Mouse (Mus musculus) hindbrain, postnatal 0 days (tissue): ENCODE results near the gene Fndc3b. TPM values are rescaled to one million over a fixed set of nuclear protein-coding genes. Genes with fewer than 3 reads are reported as not detected.

Source experiments
- ATAC-seq: fragments of 200-750 bp; cut with Nextera tagmentation; 2 replicates; pipeline ENCODE4 v1.8.0; 2017; ENCODE audit warnings: mild to moderate bottlenecking, moderate TSS enrichment, moderate library complexity
- DNase-seq: peaks from one replicate; pipeline ENCODE4 v3.0.0-alpha.2; 2015; ENCODE audit warnings: low spot score
- H3K27ac ChIP-seq: fragments of 300-500 bp; sonication (generic); 2 replicates; pipeline ENCODE4 v1.5.1; 2014; ENCODE audit warnings: mild to moderate bottlenecking
- H3K27me3 ChIP-seq: fragments of 300-500 bp; sonication (generic); 2 replicates; pipeline ENCODE4 v1.6.1; 2014; ENCODE audit warnings: low read length, mixed read lengths; ENCODE audit not compliant: insufficient read depth
- H3K36me3 ChIP-seq: fragments of 300-500 bp; sonication (generic); 2 replicates; pipeline ENCODE4 v1.6.1; 2014; ENCODE audit warnings: low read length, mixed read lengths; ENCODE audit not compliant: insufficient read depth
- H3K4me1 ChIP-seq: fragments of 300-500 bp; sonication (generic); 2 replicates; pipeline ENCODE4 v1.6.1; 2014; ENCODE audit warnings: antibody characterized with exemption, low read length, mixed read lengths; ENCODE audit not compliant: insufficient read depth
- H3K4me2 ChIP-seq: fragments of 300-500 bp; sonication (generic); 2 replicates; pipeline ENCODE4 v1.6.1; 2014; ENCODE audit warnings: low read depth, mild to moderate bottlenecking, low read length, moderate library complexity, mixed read lengths
- H3K4me3 ChIP-seq: fragments of 300-500 bp; sonication (generic); 2 replicates; pipeline ENCODE4 v1.5.1; 2014; ENCODE audit warnings: low read length
- H3K9ac ChIP-seq: fragments of 300-500 bp; sonication (generic); replicated peaks from 2 replicates; pipeline ENCODE4 v1.6.1; 2014; ENCODE audit warnings: mild to moderate bottlenecking, low read length, moderate library complexity, mixed read lengths
- H3K9me3 ChIP-seq: fragments of 300-500 bp; sonication (generic); 2 replicates; pipeline ENCODE4 v1.6.1; 2016; ENCODE audit warnings: low read length, mixed read lengths
- CTCF ChIP-seq: IDR thresholded peaks from 2 replicates; pipeline ENCODE4 v1.5.1; 2016; ENCODE audit warnings: antibody characterized with exemption, control low read depth, low read depth
- WGBS: fragments of 180-500 bp; shearing (Covaris S2); extraction: QIAGEN DNeasy Blood & Tissue Kit; methylation state at CpG from one replicate; pipeline ENCODE4 v1.1.7; 2014; 5-methylcytosine and 5-hydroxymethylcytosine counted together
- polyA plus RNA-seq: library from polyadenylated mRNA; unstranded; fragments of >200 nt; fragmentation: Nextera tagmentation; extraction: Ambion mirVana; gene quantifications from 2 replicates; pipeline ENCODE4 v1.2.1, GENCODE M21; 2015
- total RNA-seq: library from RNA; depleted of rRNA; stranded (reverse); fragments of >200 nt; gene quantifications from 2 replicates; pipeline ENCODE4 v1.2.3, GENCODE M21; 2014

The Fndc3b gene
- total and polyA plus RNA-seq, 2 experiments from 2014 or later, result 4.6 to 16.0 TPM

- WGBS, result 5% methylated on average over 22 of the region's 22 CpGs
- no peaks in the 10 kb centered on the region for H3K4me1 ChIP-seq
- H3K9ac ChIP-seq, result peak overlapping the region; percentile 76
- no peak for TF ChIP-seq CTCF
- H3K36me3 ChIP-seq, result no peaks in the 10 kb centered on the region
- H3K4me2 ChIP-seq, result peak overlapping the region; percentile 65
- H3K4me3 ChIP-seq, result peak overlapping the region; percentile 85
- H3K9me3 ChIP-seq, result no peaks in the 10 kb centered on the region
- DNase-seq (no peak), ATAC-seq (no peak)
- no peaks in the 10 kb centered on the region for H3K27me3 ChIP-seq
- peak overlapping the region; percentile 90 for H3K27ac ChIP-seq
These were observed 1.8 kb downstream of the Fndc3b start for GRCm38 (mm10) chr3:27709096-27709905.

- Histone ChIP-seq H3K27ac (no peak overlapping the region), H3K9ac (0 out of 2 replicates have a peak overlapping the region, but pooled peaks have one; percentile 38)
- ATAC-seq, result no peak
These were observed 2.5 kb downstream of the Fndc3b start for GRCm38 (mm10) chr3:27708581-27708980.

GRCm38 (mm10) chr3:27705761-27706160 lies 5.3 kb downstream of the Fndc3b start:
- Histone ChIP-seq H3K9ac (no peak overlapping the region), H3K4me2 (no peak overlapping the region), H3K4me3 (no peak overlapping the region), H3K36me3 (no peaks in the 10 kb centered on the region), H3K9me3 (no peaks in the 10 kb centered on the region), H3K27me3 (no peaks in the 10 kb centered on the region), H3K27ac (no peak overlapping the region), H3K4me1 (no peaks in the 10 kb centered on the region)
- TF ChIP-seq CTCF, result no peak
- ATAC-seq, result no peak
- WGBS, result 70% methylated on average over 6 of the region's 6 CpGs
- no peak for DNase-seq

More at GRCm38 (mm10) chr3:27708581-27708980, 2.5 kb downstream of the Fndc3b start:
- H3K9me3 ChIP-seq, result no peaks in the 10 kb centered on the region
- DNase-seq, result no peak
- 28% methylated on average over 5 of the region's 5 CpGs for WGBS
- H3K4me1 ChIP-seq, result no peaks in the 10 kb centered on the region
- H3K4me3 ChIP-seq, result peak overlapping the region; percentile 85
- H3K27me3 ChIP-seq, result no peaks in the 10 kb centered on the region
- H3K4me2 ChIP-seq, result peak overlapping the region; percentile 65
- peak; percentile 28 for TF ChIP-seq CTCF
- no peaks in the 10 kb centered on the region for H3K36me3 ChIP-seq

- no peak for DNase-seq
- 60% methylated on average over 4 of the region's 4 CpGs for WGBS
- Histone ChIP-seq H3K9me3 (no peaks in the 10 kb centered on the region), H3K4me3 (no peak overlapping the region), H3K27ac (no peak overlapping the region), H3K4me2 (no peak overlapping the region), H3K9ac (no peak overlapping the region), H3K4me1 (no peaks in the 10 kb centered on the region), H3K27me3 (no peaks in the 10 kb centered on the region), H3K36me3 (no peaks in the 10 kb centered on the region)
- no peak for ATAC-seq
- no peak for TF ChIP-seq CTCF
These were observed 6.1 kb downstream of the Fndc3b start for GRCm38 (mm10) chr3:27705056-27705455.

GRCm38 (mm10) chr3:27704641-27705040 lies 6.5 kb downstream of the Fndc3b start:
- no peaks in the 10 kb centered on the region for H3K9me3 ChIP-seq
- ATAC-seq (no peak), DNase-seq (no peak)
- no peaks in the 10 kb centered on the region for H3K36me3 ChIP-seq
- no peaks in the 10 kb centered on the region for H3K27me3 ChIP-seq
- no peak overlapping the region for H3K4me2 ChIP-seq
- H3K4me3 ChIP-seq, result no peak overlapping the region
- TF ChIP-seq CTCF, result no peak
- H3K9ac ChIP-seq, result no peak overlapping the region
- WGBS, result 85% methylated on average over 9 of the region's 9 CpGs
- no peak overlapping the region for H3K27ac ChIP-seq
- no peaks in the 10 kb centered on the region for H3K4me1 ChIP-seq

- H3K4me1 ChIP-seq, result no peaks in the 10 kb centered on the region
- WGBS, result 87% methylated on average over 8 of the region's 8 CpGs
- ATAC-seq, result no peak
These were observed 7.6 kb downstream of the Fndc3b start for GRCm38 (mm10) chr3:27703531-27703930.

GRCm38 (mm10) chr3:27703081-27703480 lies 8.0 kb downstream of the Fndc3b start:
- H3K4me2 ChIP-seq, result no peak overlapping the region
- no peak for DNase-seq
- no peaks in the 10 kb centered on the region for H3K27me3 ChIP-seq
- no peaks in the 10 kb centered on the region for H3K36me3 ChIP-seq
- WGBS, result 98% methylated on average over 2 of the region's 2 CpGs
- no peak overlapping the region for H3K9ac ChIP-seq
- TF ChIP-seq CTCF, result no peak
- H3K27ac ChIP-seq, result no peak overlapping the region
- no peak for ATAC-seq
- no peaks in the 10 kb centered on the region for H3K9me3 ChIP-seq
- no peak overlapping the region for H3K4me3 ChIP-seq
- H3K4me1 ChIP-seq, result no peaks in the 10 kb centered on the region

More at GRCm38 (mm10) chr3:27703531-27703930, 7.6 kb downstream of the Fndc3b start:
- Histone ChIP-seq H3K27ac (no peak overlapping the region), H3K4me2 (no peak overlapping the region), H3K27me3 (no peaks in the 10 kb centered on the region), H3K9me3 (no peaks in the 10 kb centered on the region), H3K9ac (no peak overlapping the region), H3K4me3 (no peak overlapping the region), H3K36me3 (no peaks in the 10 kb centered on the region)
- no peak for TF ChIP-seq CTCF
- DNase-seq, result no peak
